Mouse (Mus musculus): Measurements from ENCODE around the gene Pcif1. TPM values are rescaled to one million over a fixed set of nuclear protein-coding genes. Genes with fewer than 3 reads are reported as not detected.

Gene Pcif1
- polyA plus RNA-seq, 1 experiment from 2014 or later = 60.0 TPM

- H3K9me3 ChIP-seq (ENCODE audit: control insufficient read depth, low read length) = no peaks in the 10 kb centered on the region
- ATAC-seq (ENCODE audit: low FRiP score) (no peak), DNase-seq (ENCODE audit: low spot score) (no peak)
- peaks cover 26% of the 10 kb centered on the region for H3K36me3 ChIP-seq (ENCODE audit: control insufficient read depth, insufficient read depth, low read length)
- no peak overlapping the region for H3K4me2 ChIP-seq (replicated peaks; ENCODE audit: low read depth, low read length)
- no peaks in the 10 kb centered on the region for H3K4me1 ChIP-seq (replicated peaks; ENCODE audit: control insufficient read depth, insufficient read depth, low read length)
- H3K4me3 ChIP-seq (ENCODE audit: low read depth, low read length) = no peak overlapping the region
- no peak overlapping the region for H3K9ac ChIP-seq (ENCODE audit: low read depth, low read length)
- no peaks in the 10 kb centered on the region for H3K27me3 ChIP-seq (ENCODE audit: control insufficient read depth, insufficient read depth, low read length)
- no peak overlapping the region for H3K27ac ChIP-seq (ENCODE audit: low read depth, low read length)
- 92% methylated on average over 6 of the region's 6 CpGs for WGBS
Observed at GRCm38 (mm10) chr2:164895885-164896284, 16.8 kb downstream of the Pcif1 start.

- Histone ChIP-seq H3K9me3 (ENCODE audit: control insufficient read depth, low read length) (no peaks in the 10 kb centered on the region), H3K4me3 (ENCODE audit: low read depth, low read length) (no peak overlapping the region), H3K27me3 (ENCODE audit: control insufficient read depth, insufficient read depth, low read length) (no peaks in the 10 kb centered on the region), H3K4me1 (replicated peaks; ENCODE audit: control insufficient read depth, insufficient read depth, low read length) (no peaks in the 10 kb centered on the region), H3K27ac (ENCODE audit: low read depth, low read length) (no peak overlapping the region), H3K9ac (ENCODE audit: low read depth, low read length) (no peak overlapping the region), H3K36me3 (ENCODE audit: control insufficient read depth, insufficient read depth, low read length) (peaks cover 21% of the 10 kb centered on the region), H3K4me2 (replicated peaks; ENCODE audit: low read depth, low read length) (no peak overlapping the region)
- WGBS = 92% methylated on average over 7 of the region's 7 CpGs
- DNase-seq (ENCODE audit: low spot score) (no peak), ATAC-seq (ENCODE audit: low FRiP score) (no peak)
Observed at GRCm38 (mm10) chr2:164898008-164898407, 18.9 kb downstream of the Pcif1 start.

- Histone ChIP-seq H3K9ac (ENCODE audit: low read depth, low read length) (no peak overlapping the region), H3K36me3 (ENCODE audit: control insufficient read depth, insufficient read depth, low read length) (peaks cover 21% of the 10 kb centered on the region), H3K4me3 (ENCODE audit: low read depth, low read length) (no peak overlapping the region), H3K27me3 (ENCODE audit: control insufficient read depth, insufficient read depth, low read length) (no peaks in the 10 kb centered on the region), H3K27ac (ENCODE audit: low read depth, low read length) (no peak overlapping the region), H3K9me3 (ENCODE audit: control insufficient read depth, low read length) (no peaks in the 10 kb centered on the region), H3K4me1 (replicated peaks; ENCODE audit: control insufficient read depth, insufficient read depth, low read length) (no peaks in the 10 kb centered on the region), H3K4me2 (replicated peaks; ENCODE audit: low read depth, low read length) (no peak overlapping the region)
- ATAC-seq (ENCODE audit: low FRiP score) = no peak
- 92% methylated on average over 15 of the region's 15 CpGs for WGBS
- no peak for DNase-seq (ENCODE audit: low spot score)
Observed at GRCm38 (mm10) chr2:164899034-164899433, 19.9 kb downstream of the Pcif1 start.

- H3K4me1 ChIP-seq (replicated peaks; ENCODE audit: control insufficient read depth, insufficient read depth, low read length) = no peaks in the 10 kb centered on the region
- no peak overlapping the region for H3K27ac ChIP-seq (ENCODE audit: low read depth, low read length)
- H3K4me2 ChIP-seq (replicated peaks; ENCODE audit: low read depth, low read length) = no peak overlapping the region
- H3K4me3 ChIP-seq (ENCODE audit: low read depth, low read length) = no peak overlapping the region
- no peaks in the 10 kb centered on the region for H3K27me3 ChIP-seq (ENCODE audit: control insufficient read depth, insufficient read depth, low read length)
- H3K9me3 ChIP-seq (ENCODE audit: control insufficient read depth, low read length) = no peaks in the 10 kb centered on the region
- peaks cover 23% of the 10 kb centered on the region for H3K36me3 ChIP-seq (ENCODE audit: control insufficient read depth, insufficient read depth, low read length)
- no peak for DNase-seq (ENCODE audit: low spot score)
- ATAC-seq (ENCODE audit: low FRiP score) = no peak
- WGBS = 95% methylated on average over 16 of the region's 16 CpGs
- H3K9ac ChIP-seq (ENCODE audit: low read depth, low read length) = no peak overlapping the region
Observed at GRCm38 (mm10) chr2:164899723-164900459, 20.8 kb downstream of the Pcif1 start.

- no peak for ATAC-seq (ENCODE audit: low FRiP score)
- no peaks in the 10 kb centered on the region for H3K4me1 ChIP-seq (replicated peaks; ENCODE audit: control insufficient read depth, insufficient read depth, low read length)
- no peak overlapping the region for H3K4me3 ChIP-seq (ENCODE audit: low read depth, low read length)
- no peak overlapping the region for H3K27ac ChIP-seq (ENCODE audit: low read depth, low read length)
- DNase-seq (ENCODE audit: low spot score) = no peak
- peaks cover 21% of the 10 kb centered on the region for H3K36me3 ChIP-seq (ENCODE audit: control insufficient read depth, insufficient read depth, low read length)
- 93% methylated on average over 13 of the region's 13 CpGs for WGBS
- no peak overlapping the region for H3K4me2 ChIP-seq (replicated peaks; ENCODE audit: low read depth, low read length)
- no peak overlapping the region for H3K9ac ChIP-seq (ENCODE audit: low read depth, low read length)
- no peaks in the 10 kb centered on the region for H3K27me3 ChIP-seq (ENCODE audit: control insufficient read depth, insufficient read depth, low read length)
- 0 out of 2 replicates have a peak, but pooled peaks cover 4% of the 10 kb centered on the region for H3K9me3 ChIP-seq (ENCODE audit: control insufficient read depth, low read length)
Observed at GRCm38 (mm10) chr2:164901380-164901779, 22.3 kb downstream of the Pcif1 start.

- no peak for DNase-seq (ENCODE audit: low spot score)
Observed at GRCm38 (mm10) chr2:164903496-164903895, 24.4 kb downstream of the Pcif1 start.

GRCm38 (mm10) chr2:164906071-164906470, 27.0 kb downstream of the Pcif1 start:
- ATAC-seq (ENCODE audit: low FRiP score) = no peak
- Histone ChIP-seq H3K4me3 (ENCODE audit: low read depth, low read length) (no peak overlapping the region), H3K36me3 (ENCODE audit: control insufficient read depth, insufficient read depth, low read length) (peaks cover 37% of the 10 kb centered on the region), H3K27ac (ENCODE audit: low read depth, low read length) (no peak overlapping the region), H3K4me1 (replicated peaks; ENCODE audit: control insufficient read depth, insufficient read depth, low read length) (peaks cover 6% of the 10 kb centered on the region), H3K4me2 (replicated peaks; ENCODE audit: low read depth, low read length) (no peak overlapping the region), H3K27me3 (ENCODE audit: control insufficient read depth, insufficient read depth, low read length) (no peaks in the 10 kb centered on the region), H3K9ac (ENCODE audit: low read depth, low read length) (no peak overlapping the region), H3K9me3 (ENCODE audit: control insufficient read depth, low read length) (0 out of 2 replicates have a peak, but pooled peaks cover 4% of the 10 kb centered on the region)
- DNase-seq (ENCODE audit: low spot score) = no peak
- WGBS = 100% methylated on average over 4 of the region's 4 CpGs

More at GRCm38 (mm10) chr2:164903496-164903895, 24.4 kb downstream of the Pcif1 start:
- H3K9ac ChIP-seq (ENCODE audit: low read depth, low read length) = no peak overlapping the region
- H3K27me3 ChIP-seq (ENCODE audit: control insufficient read depth, insufficient read depth, low read length) = no peaks in the 10 kb centered on the region
- no peak overlapping the region for H3K4me3 ChIP-seq (ENCODE audit: low read depth, low read length)
- no peaks in the 10 kb centered on the region for H3K4me1 ChIP-seq (replicated peaks; ENCODE audit: control insufficient read depth, insufficient read depth, low read length)
- no peak overlapping the region for H3K4me2 ChIP-seq (replicated peaks; ENCODE audit: low read depth, low read length)
- no peak for ATAC-seq (ENCODE audit: low FRiP score)
- 0 out of 2 replicates have a peak, but pooled peaks cover 4% of the 10 kb centered on the region for H3K9me3 ChIP-seq (ENCODE audit: control insufficient read depth, low read length)
- WGBS = 80% methylated on average over 1 of the region's 1 CpGs
- no peak overlapping the region for H3K27ac ChIP-seq (ENCODE audit: low read depth, low read length)
- peaks cover 31% of the 10 kb centered on the region for H3K36me3 ChIP-seq (ENCODE audit: control insufficient read depth, insufficient read depth, low read length)

- peaks cover 29% of the 10 kb centered on the region for H3K36me3 ChIP-seq (ENCODE audit: control insufficient read depth, insufficient read depth, low read length)
- WGBS = 97% methylated on average over 12 of the region's 12 CpGs
- H3K4me3 ChIP-seq (ENCODE audit: low read depth, low read length) = no peak overlapping the region
Observed at GRCm38 (mm10) chr2:164907511-164907910, 28.4 kb downstream of the Pcif1 start.

GRCm38 (mm10) chr2:164908011-164908410, 28.9 kb downstream of the Pcif1 start:
- ATAC-seq (ENCODE audit: low FRiP score) = no peak
- Histone ChIP-seq H3K4me3 (ENCODE audit: low read depth, low read length) (no peak overlapping the region), H3K9ac (ENCODE audit: low read depth, low read length) (no peak overlapping the region), H3K36me3 (ENCODE audit: control insufficient read depth, insufficient read depth, low read length) (peaks cover 29% of the 10 kb centered on the region), H3K4me2 (replicated peaks; ENCODE audit: low read depth, low read length) (no peak overlapping the region), H3K9me3 (ENCODE audit: control insufficient read depth, low read length) (0 out of 2 replicates have a peak, but pooled peaks cover 4% of the 10 kb centered on the region), H3K4me1 (replicated peaks; ENCODE audit: control insufficient read depth, insufficient read depth, low read length) (peaks cover 6% of the 10 kb centered on the region), H3K27me3 (ENCODE audit: control insufficient read depth, insufficient read depth, low read length) (no peaks in the 10 kb centered on the region), H3K27ac (ENCODE audit: low read depth, low read length) (no peak overlapping the region)
- DNase-seq (ENCODE audit: low spot score) = no peak
- WGBS = 97% methylated on average over 5 of the region's 5 CpGs

More at GRCm38 (mm10) chr2:164907511-164907910, 28.4 kb downstream of the Pcif1 start:
- Histone ChIP-seq H3K9ac (ENCODE audit: low read depth, low read length) (no peak overlapping the region), H3K9me3 (ENCODE audit: control insufficient read depth, low read length) (0 out of 2 replicates have a peak, but pooled peaks cover 4% of the 10 kb centered on the region), H3K27ac (ENCODE audit: low read depth, low read length) (no peak overlapping the region), H3K4me2 (replicated peaks; ENCODE audit: low read depth, low read length) (no peak overlapping the region), H3K27me3 (ENCODE audit: control insufficient read depth, insufficient read depth, low read length) (no peaks in the 10 kb centered on the region), H3K4me1 (replicated peaks; ENCODE audit: control insufficient read depth, insufficient read depth, low read length) (peaks cover 6% of the 10 kb centered on the region)
- DNase-seq (ENCODE audit: low spot score) = no peak
- ATAC-seq (ENCODE audit: low FRiP score) = no peak

Measured in hindbrain, embryonic 11.5 days (tissue).